ENCODE assay signal across 15 mouse cellular contexts in genomic region chr15:84670657-84671055, GRCm38 (mm10). TPM values are rescaled to one million over a fixed set of nuclear protein-coding genes. Genes with fewer than 3 reads are reported as not detected.
"Had no signal": no experiment of that assay in that cellular context is flagged by ENCODE, and none has a peak within 500 bp of the region (broad histone marks: within the 10 kb centered on the region; RNA-seq: fewer than 3 reads in every experiment).

No protein-coding gene starts in this region.

- DNase-seq: liver; liver, embryonic 13.5 days; liver, postnatal 0 days; right cerebral cortex, postnatal 14 days; thymus, adult 2 months; thymus, postnatal 25 days had no signal

- H3K4me1 ChIP-seq: limb, embryonic 12.5 days had no signal

- H3K9ac ChIP-seq: limb, embryonic 12.5 days; liver, embryonic 13.5 days; liver, postnatal 0 days; lung, embryonic 15.5 days; midbrain, embryonic 15.5 days; stomach, embryonic 15.5 days had no signal

- ATAC-seq: hindbrain, embryonic 16.5 days; liver, postnatal 0 days; midbrain, embryonic 15.5 days had no signal

- H3K4me2 ChIP-seq: limb, embryonic 12.5 days; liver, embryonic 13.5 days; lung, embryonic 15.5 days; midbrain, embryonic 15.5 days; stomach, embryonic 15.5 days had no signal

- H3K4me3 ChIP-seq: layer of hippocampus, adult 2 months; limb, embryonic 12.5 days; liver, embryonic 13.5 days; lung, embryonic 15.5 days; megakaryocyte, embryonic 14.5 days; midbrain, embryonic 15.5 days; stomach, embryonic 15.5 days had no signal

- H3K36me3 ChIP-seq: limb, embryonic 12.5 days; liver, embryonic 13.5 days; lung, embryonic 15.5 days; midbrain, embryonic 15.5 days; stomach, embryonic 15.5 days had no signal

- H3K27me3 ChIP-seq: limb, embryonic 12.5 days; lung, embryonic 15.5 days; midbrain, embryonic 15.5 days; stomach, embryonic 15.5 days had no signal

- H3K9me3 ChIP-seq: limb, embryonic 12.5 days; liver, embryonic 13.5 days; lung, embryonic 15.5 days; megakaryocyte, embryonic 14.5 days; midbrain, embryonic 15.5 days; stomach, embryonic 15.5 days had no signal

- H3K27ac ChIP-seq: kidney, postnatal 0 days; layer of hippocampus, adult 2 months; limb, embryonic 12.5 days; liver, embryonic 13.5 days; lung, embryonic 15.5 days; macrophage; midbrain, embryonic 15.5 days; stomach, embryonic 15.5 days had no signal

RNA-seq across cellular contexts. Expression of gene Arhgap8, which starts 49.2 kb away (rescaled TPM):
- polyA plus RNA-seq: macrophage had no signal
